Mouse (Mus musculus) 3134 (cell line): ENCODE measurements around the gene Chia1.
A peak's percentile ranks its signal among the peaks of the same experiment; 100 is the strongest.
"Not testable (repeated sequence)": the region's sequence is repeated elsewhere in the genome, so short reads cannot be mapped to it uniquely, and the experiment has no call there.

Experiments used
- DNase-seq: peaks from one replicate; pipeline ENCODE4 v3.0.0-alpha.2; 2011; ENCODE audit warnings: low spot score; ENCODE audit not compliant: insufficient read length; ENCODE audit errors: extremely low read depth

Gene Chia1

GRCm38 (mm10) chr3:106112929-106113328 is at the start of gene Chia1:
Chia1 (plus strand) TSS chr3:106113229.
- no peak for DNase-seq

- not testable (repeated sequence) for DNase-seq
Observed at GRCm38 (mm10) chr3:106067707-106068106, 45.3 kb upstream of the Chia1 start.

GRCm38 (mm10) chr3:106070994-106071393 is 42.0 kb upstream of the Chia1 start:
- DNase-seq, result no peak

- DNase-seq, result no peak
Observed at GRCm38 (mm10) chr3:106074824-106075223, 38.2 kb upstream of the Chia1 start.

- DNase-seq, result no peak
Observed at GRCm38 (mm10) chr3:106126999-106127398, 14.0 kb downstream of the Chia1 start.

- no peak for DNase-seq
Observed at GRCm38 (mm10) chr3:106128807-106129493, 15.9 kb downstream of the Chia1 start.

GRCm38 (mm10) chr3:106131690-106132089 is 18.7 kb downstream of the Chia1 start:
- no peak for DNase-seq

GRCm38 (mm10) chr3:106144081-106144480 is 31.1 kb downstream of the Chia1 start:
- no peak for DNase-seq

- DNase-seq, result no peak
Observed at GRCm38 (mm10) chr3:106154413-106154812, 41.4 kb downstream of the Chia1 start.

- no peak for DNase-seq
Observed at GRCm38 (mm10) chr3:106167464-106167863, 54.4 kb downstream of the Chia1 start, which contains the start of gene Chil3. Chil3 (minus strand) TSS chr3:106167564.

- DNase-seq, result no peak
Observed at GRCm38 (mm10) chr3:106170522-106171053, 57.6 kb downstream of the Chia1 start.

GRCm38 (mm10) chr3:106171135-106171731 is 58.2 kb downstream of the Chia1 start:
- DNase-seq, result no peak

GRCm38 (mm10) chr3:106172506-106172905 is 59.5 kb downstream of the Chia1 start:
- DNase-seq, result not testable (repeated sequence)

GRCm38 (mm10) chr3:106174971-106175370 is 61.9 kb downstream of the Chia1 start:
- not testable (repeated sequence) for DNase-seq

- DNase-seq, result peak; percentile 9
Observed at GRCm38 (mm10) chr3:106177509-106178189, 64.6 kb downstream of the Chia1 start.
